Mouse (Mus musculus): ENCODE results near the gene Tsen54. TPM values are rescaled to one million over a fixed set of nuclear protein-coding genes. Genes with fewer than 3 reads are reported as not detected.
"Not testable (repeated sequence)": the region's sequence is repeated elsewhere in the genome, so short reads cannot be mapped to it uniquely, and the experiment has no call there.

Gene Tsen54
- polyA plus RNA-seq, 1 experiment, result 6.1 TPM

GRCm38 (mm10) chr11:115854674-115855073 lies 40.1 kb downstream of the Tsen54 start:
- Histone ChIP-seq H3K4me1 (ENCODE audit: control insufficient read depth, insufficient read depth, insufficient read length, low read length) (peaks cover 3% of the 10 kb centered on the region; the same call in 1 of the 2 replicates), H3K27ac (replicated peaks; ENCODE audit: low read depth, low read length) (no peak overlapping the region)

GRCm38 (mm10) chr11:115857146-115857545 lies 42.6 kb downstream of the Tsen54 start:
- H3K4me3 ChIP-seq (ENCODE audit: insufficient read depth, low read depth, low read length); H3K27ac ChIP-seq (replicated peaks; ENCODE audit: low read depth, low read length); H3K4me1 ChIP-seq (ENCODE audit: control insufficient read depth, insufficient read depth, insufficient read length, low read length): not testable (repeated sequence)

More at GRCm38 (mm10) chr11:115854674-115855073, 40.1 kb downstream of the Tsen54 start:
- H3K4me3 ChIP-seq (ENCODE audit: insufficient read depth, low read depth, low read length), result no peak overlapping the region

- peaks cover 3% of the 10 kb centered on the region; the same call in 1 of the 2 replicates for H3K4me1 ChIP-seq (ENCODE audit: control insufficient read depth, insufficient read depth, insufficient read length, low read length)
- no peak overlapping the region for H3K27ac ChIP-seq (replicated peaks; ENCODE audit: low read depth, low read length)
- H3K4me3 ChIP-seq (ENCODE audit: insufficient read depth, low read depth, low read length), result no peak overlapping the region
Measured at GRCm38 (mm10) chr11:115857936-115858335, 43.4 kb downstream of the Tsen54 start.

- Histone ChIP-seq H3K4me1 (ENCODE audit: control insufficient read depth, insufficient read depth, insufficient read length, low read length) (peaks cover 3% of the 10 kb centered on the region; the same call in 1 of the 2 replicates), H3K27ac (replicated peaks; ENCODE audit: low read depth, low read length) (no peak within 1 kb of the TSS), H3K4me3 (ENCODE audit: insufficient read depth, low read depth, low read length) (peak within 1 kb of the TSS; percentile 48)
Measured at GRCm38 (mm10) chr11:115858354-115858753, 43.8 kb downstream of the Tsen54 start, which contains the start of gene Myo15b. Gene Myo15b, plus strand, starts transcription at chr11:115858406.

GRCm38 (mm10) chr11:115859143-115859945 lies 44.8 kb downstream of the Tsen54 start:
- H3K27ac ChIP-seq (replicated peaks; ENCODE audit: low read depth, low read length), result no peak overlapping the region
- peaks cover 3% of the 10 kb centered on the region; the same call in 1 of the 2 replicates for H3K4me1 ChIP-seq (ENCODE audit: control insufficient read depth, insufficient read depth, insufficient read length, low read length)
- peak overlapping the region; percentile 48 for H3K4me3 ChIP-seq (ENCODE audit: insufficient read depth, low read depth, low read length)

DNA sequence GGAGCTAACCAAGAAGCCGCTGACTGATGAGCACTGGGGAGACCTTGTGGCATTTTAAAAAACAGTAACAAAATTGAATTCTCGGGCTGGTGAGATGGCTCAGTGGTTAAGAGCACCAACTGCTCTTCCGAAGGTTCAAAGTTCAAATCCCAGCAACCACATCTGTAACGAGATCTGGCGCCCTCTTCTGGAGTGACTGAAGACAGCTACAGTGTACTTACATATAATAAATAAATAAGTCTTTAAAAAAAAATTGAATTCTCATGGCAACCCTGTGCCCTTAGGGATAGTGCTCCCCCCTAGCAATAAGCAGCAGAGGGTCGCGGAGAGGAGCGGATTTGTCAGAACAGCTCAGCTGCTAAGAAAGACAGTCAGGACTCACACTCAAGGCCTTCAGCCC lies 49.4 kb downstream of the Tsen54 start:
- Histone ChIP-seq H3K4me1 (ENCODE audit: control insufficient read depth, insufficient read depth, insufficient read length, low read length) (no peaks in the 10 kb centered on the region), H3K27ac (replicated peaks; ENCODE audit: low read depth, low read length) (no peak overlapping the region), H3K4me3 (ENCODE audit: insufficient read depth, low read depth, low read length) (no peak overlapping the region)

- H3K4me3 ChIP-seq (ENCODE audit: insufficient read depth, low read depth, low read length), result no peak overlapping the region
- H3K27ac ChIP-seq (replicated peaks; ENCODE audit: low read depth, low read length), result no peak overlapping the region
- H3K4me1 ChIP-seq (ENCODE audit: control insufficient read depth, insufficient read depth, insufficient read length, low read length), result no peaks in the 10 kb centered on the region
Measured at GRCm38 (mm10) chr11:115869393-115869792, 54.9 kb downstream of the Tsen54 start.

DNA sequence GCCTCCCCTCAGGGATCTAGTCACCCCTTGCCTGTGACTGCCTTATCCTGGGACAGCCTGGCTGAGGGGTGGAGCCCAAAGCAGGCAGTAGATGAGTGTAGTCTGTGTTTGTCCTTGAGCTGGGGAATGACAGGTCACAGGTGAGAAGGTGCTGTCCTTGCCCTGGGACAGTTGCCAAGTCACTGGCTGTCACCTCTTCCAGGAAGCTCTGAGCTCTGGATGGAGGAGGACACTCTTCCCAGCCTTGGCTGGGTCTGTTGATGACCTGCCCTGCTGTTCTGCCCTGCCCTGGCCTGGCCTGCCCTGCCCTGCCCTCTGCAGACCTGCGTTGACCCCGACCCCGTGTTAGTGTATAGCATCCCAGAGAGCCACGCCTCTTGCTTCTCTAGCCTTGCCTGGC lies 57.9 kb downstream of the Tsen54 start:
- Histone ChIP-seq H3K4me3 (ENCODE audit: insufficient read depth, low read depth, low read length) (no peak overlapping the region), H3K27ac (replicated peaks; ENCODE audit: low read depth, low read length) (no peak overlapping the region), H3K4me1 (ENCODE audit: control insufficient read depth, insufficient read depth, insufficient read length, low read length) (no peaks in the 10 kb centered on the region)

Other genes starting within 250 kb of the Tsen54 start
- 106 and 138 TPM in 2 replicates for gene Mrps7, start 210.8 kb upstream of the Tsen54 start, polyA plus RNA-seq (2012; ENCODE audit: insufficient read depth, insufficient read length, missing spikeins)
- gene Gga3, start 210.7 kb upstream of the Tsen54 start, polyA plus RNA-seq (2012; ENCODE audit: insufficient read depth, insufficient read length, missing spikeins), result 4.2 and 6.5 TPM in 2 replicates
- 120 and 127 TPM in 2 replicates for gene Mif4gd, start 201.8 kb upstream of the Tsen54 start, polyA plus RNA-seq (2012; ENCODE audit: insufficient read depth, insufficient read length, missing spikeins)
- 392 and 520 TPM in 2 replicates for gene Slc25a19, start 186.4 kb upstream of the Tsen54 start, polyA plus RNA-seq (2012; ENCODE audit: insufficient read depth, insufficient read length, missing spikeins)
- 29.1 and 32.4 TPM in 2 replicates for gene Grb2, start 106.1 kb upstream of the Tsen54 start, polyA plus RNA-seq (2012; ENCODE audit: insufficient read depth, insufficient read length, missing spikeins)
- gene Tmem94, start 49.3 kb upstream of the Tsen54 start, polyA plus RNA-seq (2012; ENCODE audit: insufficient read depth, insufficient read length, missing spikeins), result 18.0 and 23.0 TPM in 2 replicates
- 8.8 and 10.4 TPM in 2 replicates for gene Caskin2, start 1.1 kb upstream of the Tsen54 start, polyA plus RNA-seq (2012; ENCODE audit: insufficient read depth, insufficient read length, missing spikeins)
- 4.0 and 5.5 TPM in 2 replicates for gene Llgl2, start 9.3 kb downstream of the Tsen54 start, polyA plus RNA-seq (2012; ENCODE audit: insufficient read depth, insufficient read length, missing spikeins)
- not detected in 2 replicates for gene Myo15b, start 43.7 kb downstream of the Tsen54 start, polyA plus RNA-seq (2012; ENCODE audit: insufficient read depth, insufficient read length, missing spikeins)
- not detected in 2 replicates for gene Smim5, start 85.2 kb downstream of the Tsen54 start, polyA plus RNA-seq (2012; ENCODE audit: insufficient read depth, insufficient read length, missing spikeins)
- gene Smim6, start 97.3 kb downstream of the Tsen54 start, polyA plus RNA-seq (2012; ENCODE audit: insufficient read depth, insufficient read length, missing spikeins), result not detected in 2 replicates
- gene Sap30bp, start 118.6 kb downstream of the Tsen54 start, polyA plus RNA-seq (2012; ENCODE audit: insufficient read depth, insufficient read length, missing spikeins), result 10.0 and 12.0 TPM in 2 replicates
- 4.2 and 5.3 TPM in 2 replicates for gene Recql5, start 118.8 kb downstream of the Tsen54 start, polyA plus RNA-seq (2012; ENCODE audit: insufficient read depth, insufficient read length, missing spikeins)
- gene Itgb4, start 160.0 kb downstream of the Tsen54 start, polyA plus RNA-seq (2012; ENCODE audit: insufficient read depth, insufficient read length, missing spikeins), result 1.5 and 2.2 TPM in 2 replicates
- gene Galk1, start 198.0 kb downstream of the Tsen54 start, polyA plus RNA-seq (2012; ENCODE audit: insufficient read depth, insufficient read length, missing spikeins), result 9.6 and 12.4 TPM in 2 replicates
- 85.7 and 112 TPM in 2 replicates for gene H3f3b, start 213.2 kb downstream of the Tsen54 start, polyA plus RNA-seq (2012; ENCODE audit: insufficient read depth, insufficient read length, missing spikeins)
- 2.9 and 4.0 TPM in 2 replicates for gene Unk, start 215.6 kb downstream of the Tsen54 start, polyA plus RNA-seq (2012; ENCODE audit: insufficient read depth, insufficient read length, missing spikeins)